Mouse (Mus musculus) embryonic facial prominence, embryonic 12.5 days (tissue): Measurements from ENCODE around the gene Olfr350. TPM values are rescaled to one million over a fixed set of nuclear protein-coding genes. Genes with fewer than 3 reads are reported as not detected.

Source experiments
- ATAC-seq: fragments of 200-750 bp; cut with Nextera tagmentation; 2 replicates; pipeline ENCODE4 v1.8.0; 2017; ENCODE audit not compliant: insufficient number of reproducible peaks, insufficient read depth, low FRiP score, low TSS enrichment
- H3K27ac ChIP-seq: fragments of 300-500 bp; sonication (generic); 2 replicates; pipeline ENCODE4 v1.5.1; 2016; ENCODE audit warnings: mild to moderate bottlenecking
- H3K27me3 ChIP-seq: fragments of 300-500 bp; sonication (generic); 2 replicates; pipeline ENCODE4 v1.6.1; 2016; ENCODE audit warnings: mild to moderate bottlenecking, moderate library complexity
- H3K36me3 ChIP-seq: fragments of 300-500 bp; sonication (generic); 2 replicates; pipeline ENCODE4 v1.6.1; 2016; ENCODE audit warnings: mild to moderate bottlenecking
- H3K4me1 ChIP-seq: fragments of 300-500 bp; sonication (generic); 2 replicates; pipeline ENCODE4 v1.6.1; 2016
- H3K4me2 ChIP-seq: fragments of 300-500 bp; sonication (generic); replicated peaks from 2 replicates; pipeline ENCODE4 v1.6.1; 2016; ENCODE audit warnings: mild to moderate bottlenecking, moderate library complexity
- H3K4me3 ChIP-seq: fragments of 300-500 bp; sonication (generic); 2 replicates; pipeline ENCODE4 v1.5.1; 2016; ENCODE audit warnings: mild to moderate bottlenecking
- H3K9ac ChIP-seq: fragments of 300-500 bp; sonication (generic); 2 replicates; pipeline ENCODE4 v1.6.1; 2016; ENCODE audit warnings: mild to moderate bottlenecking, moderate library complexity
- H3K9me3 ChIP-seq: fragments of 300-500 bp; sonication (generic); 2 replicates; pipeline ENCODE4 v1.6.1; 2016; ENCODE audit warnings: mild to moderate bottlenecking, moderate library complexity
- WGBS: fragments of 180-500 bp; shearing (Covaris S2); methylation state at CpG from one replicate; pipeline ENCODE4 v1.1.7; 2016; 5-methylcytosine and 5-hydroxymethylcytosine counted together
- polyA plus RNA-seq: library from polyadenylated mRNA; unstranded; fragments of >200 nt; fragmentation: Nextera tagmentation; extraction: Ambion mirVana; gene quantifications from 2 replicates; pipeline ENCODE4 v1.2.1, GENCODE M21; 2016

Gene Olfr350
- polyA plus RNA-seq, result not detected in 2 replicates

DNA sequence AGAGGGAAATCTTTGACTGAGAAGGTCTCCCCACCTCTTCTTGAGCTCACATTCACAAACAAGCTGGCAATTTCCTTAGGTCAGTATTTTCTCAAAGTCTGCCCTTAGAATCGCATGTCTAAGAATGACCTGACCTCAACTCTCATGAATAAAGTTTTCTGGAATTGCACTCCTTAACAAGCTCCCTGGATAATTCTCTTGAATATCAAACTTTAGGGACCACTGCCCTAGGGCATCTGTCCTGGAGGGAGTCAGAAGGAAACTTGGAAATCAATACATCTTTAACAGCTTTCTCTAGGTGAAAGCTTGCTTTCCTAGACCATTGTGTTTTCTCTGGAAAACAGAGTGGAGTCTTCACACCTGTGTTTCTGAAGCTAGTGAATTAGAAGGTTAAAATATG lies at the start of gene Olfr350:
Olfr350 (plus strand) TSS at position 301 of the 400 bp plus-strand sequence.
- WGBS, result 83% methylated on average over 1 of the region's 1 CpGs
- no peak within 1 kb of the TSS for H3K4me2 ChIP-seq

GRCm38 (mm10) chr2:36816932-36817331 lies 29.2 kb upstream of the Olfr350 start, which contains the start of gene Olfr3:
Olfr3 (minus strand) TSS chr2:36817032.
- 74% methylated on average over 1 of the region's 1 CpGs for WGBS
- no peak within 1 kb of the TSS for H3K9ac ChIP-seq
- H3K4me3 ChIP-seq, result no peak within 1 kb of the TSS
- H3K4me1 ChIP-seq, result no peaks in the 10 kb centered on the region
- H3K9me3 ChIP-seq, result 0 out of 2 replicates have a peak, but pooled peaks cover 13% of the 10 kb centered on the region
- ATAC-seq, result no peak
- no peaks in the 10 kb centered on the region for H3K27me3 ChIP-seq
- H3K4me2 ChIP-seq, result no peak within 1 kb of the TSS
- no peaks in the 10 kb centered on the region for H3K36me3 ChIP-seq
- H3K27ac ChIP-seq, result no peak within 1 kb of the TSS

More for the DNA sequence above, at the start of gene Olfr350:
- H3K36me3 ChIP-seq, result no peaks in the 10 kb centered on the region
- H3K27me3 ChIP-seq, result no peaks in the 10 kb centered on the region
- H3K4me3 ChIP-seq, result no peak within 1 kb of the TSS
- no peak within 1 kb of the TSS for H3K27ac ChIP-seq
- H3K9ac ChIP-seq, result no peak within 1 kb of the TSS
- ATAC-seq, result no peak
- H3K9me3 ChIP-seq, result peaks cover 7% of the 10 kb centered on the region; the same call in 1 of the 2 replicates
- H3K4me1 ChIP-seq, result no peaks in the 10 kb centered on the region

- Histone ChIP-seq H3K9me3 (peaks cover 6% of the 10 kb centered on the region; the same call in 1 of the 2 replicates), H3K36me3 (no peaks in the 10 kb centered on the region), H3K27me3 (no peaks in the 10 kb centered on the region), H3K4me1 (no peaks in the 10 kb centered on the region), H3K4me3 (no peak within 1 kb of the TSS), H3K27ac (no peak within 1 kb of the TSS), H3K9ac (no peak within 1 kb of the TSS), H3K4me2 (no peak within 1 kb of the TSS)
- WGBS, result 81% methylated on average over 1 of the region's 1 CpGs
- ATAC-seq, result no peak
These were observed 16.4 kb downstream of the Olfr350 start, which contains the start of gene Olfr351 for GRCm38 (mm10) chr2:36862560-36862959. Olfr351 (minus strand) TSS chr2:36862660.

DNA sequence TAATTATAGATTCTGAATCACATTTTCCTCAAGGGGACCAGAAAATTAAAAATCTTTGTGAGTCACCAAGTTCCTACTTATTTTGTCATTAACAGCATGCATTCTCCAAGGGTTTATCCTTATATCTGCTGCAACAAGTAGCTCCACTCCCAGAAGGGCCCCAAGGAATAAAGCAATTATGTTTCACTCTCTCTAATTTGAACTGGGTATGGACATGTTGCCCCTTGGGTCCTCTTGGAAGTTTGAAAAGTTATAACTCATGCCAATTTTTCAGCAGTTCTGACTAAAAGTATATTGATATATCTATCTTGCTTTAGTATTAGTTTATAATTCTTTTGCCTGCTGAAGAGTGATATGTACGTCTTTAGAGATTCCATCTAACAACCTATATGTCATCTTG lies 22.1 kb downstream of the Olfr350 start, which contains the start of gene Olfr352:
Olfr352 (plus strand) TSS at position 301 of the 400 bp plus-strand sequence.
- H3K4me2 ChIP-seq, result no peak within 1 kb of the TSS
- no peaks in the 10 kb centered on the region for H3K27me3 ChIP-seq
- 81% methylated on average over 1 of the region's 1 CpGs for WGBS
- peaks cover 6% of the 10 kb centered on the region; the same call in 1 of the 2 replicates for H3K9me3 ChIP-seq
- ATAC-seq, result no peak
- H3K4me3 ChIP-seq, result no peak within 1 kb of the TSS
- no peak within 1 kb of the TSS for H3K27ac ChIP-seq
- H3K4me1 ChIP-seq, result no peaks in the 10 kb centered on the region
- H3K36me3 ChIP-seq, result no peaks in the 10 kb centered on the region
- H3K9ac ChIP-seq, result no peak within 1 kb of the TSS

- Histone ChIP-seq H3K9me3 (peaks cover 4% of the 10 kb centered on the region), H3K4me2 (no peak within 1 kb of the TSS), H3K27me3 (no peaks in the 10 kb centered on the region), H3K36me3 (no peaks in the 10 kb centered on the region), H3K4me3 (no peak within 1 kb of the TSS), H3K27ac (no peak within 1 kb of the TSS), H3K4me1 (no peaks in the 10 kb centered on the region), H3K9ac (no peak within 1 kb of the TSS)
- no peak for ATAC-seq
These were observed 46.7 kb downstream of the Olfr350 start, which contains the start of gene Olfr353 for GRCm38 (mm10) chr2:36892836-36893235. Olfr353 (minus strand) TSS chr2:36892936.

DNA sequence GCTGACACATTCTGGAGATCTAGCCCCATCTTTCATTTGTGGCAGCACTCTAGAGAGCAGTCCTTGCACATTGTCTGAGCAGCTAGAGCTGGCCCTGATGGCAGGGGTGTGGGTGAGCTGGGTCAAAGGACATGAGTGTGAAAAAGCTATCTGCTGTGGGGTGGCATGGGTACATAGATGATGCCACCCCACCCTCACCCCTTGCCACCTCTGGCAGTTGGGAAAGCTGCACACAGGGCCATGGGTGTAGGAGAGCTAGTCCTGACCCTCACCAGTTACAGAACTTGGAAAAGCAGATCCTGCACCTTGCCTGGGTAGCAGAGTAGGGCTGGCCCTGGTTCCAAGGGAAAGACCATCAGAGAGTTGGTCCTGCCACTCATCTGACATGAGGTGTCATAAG lies 51.0 kb downstream of the Olfr350 start:
- no peak for ATAC-seq
- Histone ChIP-seq H3K9me3 (peaks cover 9% of the 10 kb centered on the region), H3K27ac (no peak overlapping the region), H3K27me3 (no peaks in the 10 kb centered on the region), H3K36me3 (no peaks in the 10 kb centered on the region), H3K4me2 (no peak overlapping the region), H3K9ac (no peak overlapping the region), H3K4me1 (no peaks in the 10 kb centered on the region), H3K4me3 (no peak overlapping the region)

Other genes starting within 250 kb of the Olfr350 start
- gene Olfr345, start 206.3 kb upstream of the Olfr350 start, polyA plus RNA-seq, result not detected in 2 replicates
- gene Olfr346, start 160.5 kb upstream of the Olfr350 start, polyA plus RNA-seq, result not detected in 2 replicates
- gene Olfr347, start 114.4 kb upstream of the Olfr350 start, polyA plus RNA-seq, result not detected in 2 replicates
- not detected in 2 replicates for gene Olfr348, start 62.0 kb upstream of the Olfr350 start, polyA plus RNA-seq
- gene Olfr50, start 55.8 kb upstream of the Olfr350 start, polyA plus RNA-seq, result not detected in 2 replicates
- gene Olfr3, start 29.3 kb upstream of the Olfr350 start, polyA plus RNA-seq, result not detected in 2 replicates
- gene Olfr351, start 16.4 kb downstream of the Olfr350 start, polyA plus RNA-seq, result not detected in 2 replicates
- not detected in 2 replicates for gene Olfr352, start 22.1 kb downstream of the Olfr350 start, polyA plus RNA-seq
- not detected in 2 replicates for gene Olfr353, start 46.6 kb downstream of the Olfr350 start, polyA plus RNA-seq
- not detected in 2 replicates for gene Olfr354, start 59.4 kb downstream of the Olfr350 start, polyA plus RNA-seq
- not detected in 2 replicates for gene Olfr355, start 82.6 kb downstream of the Olfr350 start, polyA plus RNA-seq
- not detected in 2 replicates for gene Olfr356, start 90.8 kb downstream of the Olfr350 start, polyA plus RNA-seq
- gene Olfr357, start 147.5 kb downstream of the Olfr350 start, polyA plus RNA-seq, result not detected in 2 replicates
- gene Olfr358, start 163.0 kb downstream of the Olfr350 start, polyA plus RNA-seq, result not detected in 2 replicates
- not detected in 2 replicates for gene Olfr360, start 219.4 kb downstream of the Olfr350 start, polyA plus RNA-seq
- not detected in 2 replicates for gene Olfr361, start 243.0 kb downstream of the Olfr350 start, polyA plus RNA-seq